Mouse (Mus musculus) cortical plate, adult 2 months (tissue): ENCODE data around the gene Mapk8ip3.

ENCODE experiments used
- CTCF ChIP-seq: fragments of 200-500 bp; IDR thresholded peaks from 2 replicates; pipeline ENCODE4 v1.5.1; 2011; ENCODE audit warnings: mild to moderate bottlenecking, control low read depth, low read length; ENCODE audit not compliant: insufficient read depth; ENCODE audit errors: extremely low read depth
- POLR2A ChIP-seq: fragments of 200-500 bp; IDR thresholded peaks from 2 replicates; pipeline ENCODE4 v1.6.1; 2011; ENCODE audit warnings: mild to moderate bottlenecking, low read length, control low read depth; ENCODE audit not compliant: insufficient read depth; ENCODE audit errors: extremely low read depth

GRCm38 (mm10) chr17:24867914-24868313 lies 68.9 kb downstream of the Mapk8ip3 start:
- TF ChIP-seq POLR2A (no peak), CTCF (no peak)
